ENCODE assay signal across 8 mouse cellular contexts in genomic region chr19:5295736-5296075, GRCm38 (mm10). TPM values are rescaled to one million over a fixed set of nuclear protein-coding genes. Genes with fewer than 3 reads are reported as not detected.
DNase-seq lines count a peak whose midpoint lies in the region; ATAC-seq and TF ChIP-seq lines count a peak whose summit lies in the region.

No protein-coding gene starts in this region.

- H3K4me2 ChIP-seq in forebrain, embryonic 11.5 days (ENCODE audit: low read depth, low read length, severe bottlenecking) = peak overlapping the region; percentile 68
- peak overlapping the region; percentile 82 for H3K4me2 ChIP-seq in liver, embryonic 14.5 days (ENCODE audit: low read depth)

- ATAC-seq in forebrain, embryonic 11.5 days (replicated peaks; ENCODE audit: low FRiP score) = peak; percentile 47; the same call in 1 of the 2 replicates
- peak; percentile 60 for ATAC-seq in liver, embryonic 14.5 days (ENCODE audit: insufficient read depth)

- peaks cover 23% of the 10 kb centered on the region for H3K79me3 ChIP-seq in C2C12 (ENCODE audit: low read depth)

- DNase-seq in gastrocnemius, postnatal 10 days = peak; percentile 50
- DNase-seq in gastrocnemius, postnatal 25 days = no peak
- no peak for DNase-seq in forebrain, embryonic 11.5 days (ENCODE audit: low spot score)
- DNase-seq in liver, embryonic 14.5 days (ENCODE audit: low read depth in 3 of 3, low spot score in 3 of 3) = no peak
- DNase-seq in urinary bladder, postnatal 10 days (ENCODE audit: low spot score) = no peak
- DNase-seq in frontal cortex, postnatal 36 days (ENCODE audit: low spot score in 2 of 2) = no peak
- no peak for DNase-seq in urinary bladder, adult 18-20 months (ENCODE audit: low spot score in 2 of 2)

- H3K36me3 ChIP-seq in C2C12 (ENCODE audit: control insufficient read depth, insufficient read depth) = peaks cover 37% of the 10 kb centered on the region
- peaks cover 10% of the 10 kb centered on the region for H3K36me3 ChIP-seq in forebrain, embryonic 11.5 days (ENCODE audit: control insufficient read depth, insufficient read depth, low read length)
- peaks cover 28% of the 10 kb centered on the region for H3K36me3 ChIP-seq in liver, embryonic 14.5 days (replicated peaks; ENCODE audit: control insufficient read depth, insufficient read depth, low read depth)

- no peaks in the 10 kb centered on the region for H3K27me3 ChIP-seq in C2C12 (ENCODE audit: control insufficient read depth, insufficient read depth, insufficient read length)
- H3K27me3 ChIP-seq in forebrain, embryonic 11.5 days (ENCODE audit: control insufficient read depth, insufficient read depth, low read length) = no peaks in the 10 kb centered on the region
- H3K27me3 ChIP-seq in liver, embryonic 14.5 days (ENCODE audit: control insufficient read depth, insufficient read depth, low read length) = peaks cover 9% of the 10 kb centered on the region; the same call in 1 of the 2 replicates

- peak overlapping the region; percentile 83 for H3ac ChIP-seq in C2C12 (ENCODE audit: control insufficient read depth, insufficient read length, low read depth)

- H3K79me2 ChIP-seq in C2C12 (ENCODE audit: control insufficient read depth, insufficient read depth) = peaks cover 37% of the 10 kb centered on the region

- no peaks in the 10 kb centered on the region for H3K9me3 ChIP-seq in forebrain, embryonic 11.5 days (ENCODE audit: control insufficient read depth, low read length)
- H3K9me3 ChIP-seq in liver, embryonic 14.5 days (ENCODE audit: control insufficient read depth, low read length) = no peaks in the 10 kb centered on the region

- peak overlapping the region; percentile 77 for H3K9ac ChIP-seq in forebrain, embryonic 11.5 days (ENCODE audit: low read length)
- H3K9ac ChIP-seq in liver, embryonic 14.5 days (replicated peaks) = peak overlapping the region; percentile 51

- peak overlapping the region; percentile 81 for H3K27ac ChIP-seq in forebrain, embryonic 11.5 days (ENCODE audit: low read depth, low read length)
- peak overlapping the region; percentile 55 for H3K27ac ChIP-seq in liver, embryonic 14.5 days

- WGBS in forebrain, embryonic 11.5 days = 6% methylated on average over 13 of the region's 13 CpGs
- 3% methylated on average over 13 of the region's 13 CpGs for WGBS in liver, embryonic 14.5 days (ENCODE audit: insufficient replicate concordance)

- peaks cover 8% of the 10 kb centered on the region for H3K4me1 ChIP-seq in forebrain, embryonic 11.5 days (replicated peaks; ENCODE audit: control insufficient read depth, insufficient read depth, low read length)
- H3K4me1 ChIP-seq in liver, embryonic 14.5 days (replicated peaks; ENCODE audit: control insufficient read depth in 2 of 2, insufficient read depth in 2 of 2, low read length in 1 of 2) = peaks cover 17 to 18% of the 10 kb centered on the region in 2 experiments

- H3K4me3 ChIP-seq in C2C12 (ENCODE audit: insufficient read depth, poor library complexity, severe bottlenecking) = peak overlapping the region; percentile 89
- peak overlapping the region; percentile 88 for H3K4me3 ChIP-seq in forebrain, embryonic 11.5 days (ENCODE audit: low read depth, low read length)
- peak overlapping the region; percentile 82 to 99 for H3K4me3 ChIP-seq in liver, embryonic 14.5 days (ENCODE audit: insufficient read depth in 1 of 2, low read depth in 2 of 2, low read length in 2 of 2)

- TF ChIP-seq EP300 in liver, embryonic 14.5 days (IDR thresholded peaks at IDR 0.05; ENCODE audit: low read depth) = no peak

- no peak for TF ChIP-seq CTCF in C2C12 (IDR thresholded peaks at IDR 0.05; ENCODE audit: control insufficient read depth, insufficient read depth, insufficient read length)
- no peak for TF ChIP-seq CTCF in liver, embryonic 14.5 days (IDR thresholded peaks at IDR 0.05; ENCODE audit: low read depth)

TF ChIP-seq in C2C12, 6 proteins besides CTCF, POLR2A, EP300 and RAD21:
- TF ChIP-seq MYOG (IDR thresholded peaks at IDR 0.05; ENCODE audit: control insufficient read depth, extremely low read depth, insufficient read length) (no peak), CEBPB (IDR thresholded peaks at IDR 0.05; ENCODE audit: low read depth) (no peak), MAX (IDR thresholded peaks at IDR 0.05) (no peak), MYOD1 (IDR thresholded peaks at IDR 0.05; ENCODE audit: control insufficient read depth, insufficient read length, low read depth) (no peak), FOSL1 (IDR thresholded peaks at IDR 0.05; ENCODE audit: insufficient read depth, low read length, poor library complexity, severe bottlenecking) (no peak), USF1 (IDR thresholded peaks at IDR 0.05; ENCODE audit: low read depth) (no peak)

RNA-seq across cellular contexts. Expression of gene Sf3b2, which starts 0.5 kb away (rescaled TPM):
- total RNA-seq in gastrocnemius, postnatal 10 days (2021) = 10 to 100 TPM; 81.9 to 88.6 TPM
- 10 to 100 TPM; 65.4 to 69.5 TPM for total RNA-seq in gastrocnemius, postnatal 25 days (2021)
- 149 TPM for polyA plus RNA-seq in C2C12 (2012; fragmentation: generic; extraction: Trizol)
- 418 and 450 TPM in 2 replicates for polyA plus RNA-seq in forebrain, embryonic 11.5 days (2014; fragmentation: Nextera tagmentation; extraction: Ambion mirVana)
- polyA plus RNA-seq in liver, embryonic 14.5 days (2012; rRNA removed) = 45.0 and 52.5 TPM in 2 replicates
- 98.4 and 116 TPM in 2 replicates for polyA plus RNA-seq in liver, embryonic 14.5 days (2014; fragmentation: Nextera tagmentation; extraction: Ambion mirVana)

RNA-seq across cellular contexts. Expression of gene Gal3st3, which starts 2.4 kb away (rescaled TPM):
- under 1 TPM; 0.28 to 0.47 TPM for total RNA-seq in gastrocnemius, postnatal 10 days (2021)
- not detected for total RNA-seq in gastrocnemius, postnatal 25 days (2021)
- not detected for polyA plus RNA-seq in C2C12 (2012; fragmentation: generic; extraction: Trizol)
- polyA plus RNA-seq in forebrain, embryonic 11.5 days (2014; fragmentation: Nextera tagmentation; extraction: Ambion mirVana) = 17.2 and 18.9 TPM in 2 replicates
- 0.03 and 0.08 TPM in 2 replicates for polyA plus RNA-seq in liver, embryonic 14.5 days (2012; rRNA removed)
- polyA plus RNA-seq in liver, embryonic 14.5 days (2014; fragmentation: Nextera tagmentation; extraction: Ambion mirVana) = 0.04 TPM in 1 of 2 replicates, not detected in the other

RNA-seq across cellular contexts. Expression of gene Pacs1, which starts 22.8 kb away (rescaled TPM):
- total RNA-seq in gastrocnemius, postnatal 10 days (2021) = 10 to 100 TPM; 10.3 to 11.1 TPM
- 1 to 10 TPM; 5.6 to 6.5 TPM for total RNA-seq in gastrocnemius, postnatal 25 days (2021)
- polyA plus RNA-seq in C2C12 (2012; fragmentation: generic; extraction: Trizol) = 10.1 TPM
- polyA plus RNA-seq in forebrain, embryonic 11.5 days (2014; fragmentation: Nextera tagmentation; extraction: Ambion mirVana) = 32.2 and 33.2 TPM in 2 replicates
- 8.3 and 10.5 TPM in 2 replicates for polyA plus RNA-seq in liver, embryonic 14.5 days (2012; rRNA removed)
- polyA plus RNA-seq in liver, embryonic 14.5 days (2014; fragmentation: Nextera tagmentation; extraction: Ambion mirVana) = 8.2 and 9.9 TPM in 2 replicates

RNA-seq across cellular contexts. Expression of gene Catsper1, which starts 39.8 kb away (rescaled TPM):
- not detected for total RNA-seq in gastrocnemius, postnatal 10 days (2021)
- not detected for total RNA-seq in gastrocnemius, postnatal 25 days (2021)
- polyA plus RNA-seq in C2C12 (2012; fragmentation: generic; extraction: Trizol) = not detected
- polyA plus RNA-seq in forebrain, embryonic 11.5 days (2014; fragmentation: Nextera tagmentation; extraction: Ambion mirVana) = not detected in 2 replicates
- not detected in 2 replicates for polyA plus RNA-seq in liver, embryonic 14.5 days (2012; rRNA removed)
- polyA plus RNA-seq in liver, embryonic 14.5 days (2014; fragmentation: Nextera tagmentation; extraction: Ambion mirVana) = not detected in 2 replicates

RNA-seq across cellular contexts. Expression of gene Cst6, which starts 53.7 kb away (rescaled TPM):
- total RNA-seq in gastrocnemius, postnatal 10 days (2021) = 1 to 10 TPM; 1.8 to 1.9 TPM
- 10 to 100 TPM; 19.7 to 41.3 TPM for total RNA-seq in gastrocnemius, postnatal 25 days (2021)
- 85.8 TPM for polyA plus RNA-seq in C2C12 (2012; fragmentation: generic; extraction: Trizol)
- 0.83 TPM in 1 of 2 replicates, not detected in the other for polyA plus RNA-seq in forebrain, embryonic 11.5 days (2014; fragmentation: Nextera tagmentation; extraction: Ambion mirVana)
- 0.01 and 0.06 TPM in 2 replicates for polyA plus RNA-seq in liver, embryonic 14.5 days (2012; rRNA removed)
- polyA plus RNA-seq in liver, embryonic 14.5 days (2014; fragmentation: Nextera tagmentation; extraction: Ambion mirVana) = 0.43 TPM in 1 of 2 replicates, not detected in the other

Comparison
In these comparisons a context has a peak if more than half of its experiments do, and no peak if none do; other contexts are left out.
1. RNA of gene Gal3st3, which starts 2.4 kb away (polyA plus RNA-seq): 17.2 to 18.9 TPM in forebrain, embryonic 11.5 days; 0.03 to 0.08 TPM in liver, embryonic 14.5 days and not detected in C2C12 (single experiment); every median in the first group is over 10 times any median in the second.
2. Peak in every context shown above with its lines, with median percentiles within 50 percentile points of each other: H3K4me3 ChIP-seq.